Mouse (Mus musculus) embryonic facial prominence, embryonic 10.5 days (tissue): ENCODE data around the gene Cacnb1. TPM values are rescaled to one million over a fixed set of nuclear protein-coding genes. Genes with fewer than 3 reads are reported as not detected.

Experiments
- DNase-seq: peaks from one replicate; pipeline ENCODE4 v3.0.0-alpha.2; 2017; ENCODE audit warnings: low spot score
- H3K27ac ChIP-seq: fragments of 300-500 bp; sonication (generic); replicated peaks from 2 replicates; pipeline ENCODE4 v1.5.1; 2016; ENCODE audit warnings: mild to moderate bottlenecking
- H3K27me3 ChIP-seq: fragments of 300-500 bp; sonication (generic); replicated peaks from 2 replicates; pipeline ENCODE4 v1.6.1; 2016; ENCODE audit warnings: low read depth, mild to moderate bottlenecking; ENCODE audit not compliant: poor library complexity, severe bottlenecking
- H3K36me3 ChIP-seq: fragments of 300-500 bp; sonication (generic); replicated peaks from 2 replicates; pipeline ENCODE4 v1.6.1; 2016; ENCODE audit warnings: mild to moderate bottlenecking, moderate library complexity
- H3K4me1 ChIP-seq: fragments of 300-500 bp; sonication (generic); 2 replicates; pipeline ENCODE4 v1.6.1; 2016
- H3K4me3 ChIP-seq: fragments of 300-500 bp; sonication (generic); 2 replicates; pipeline ENCODE4 v1.5.1; 2016; ENCODE audit warnings: mild to moderate bottlenecking, moderate library complexity
- H3K9me3 ChIP-seq: fragments of 300-500 bp; sonication (generic); 2 replicates; pipeline ENCODE4 v1.6.1; 2016; ENCODE audit warnings: mild to moderate bottlenecking
- WGBS: fragments of 180-500 bp; shearing (Covaris S2); methylation state at CpG from one replicate; pipeline ENCODE4 v1.1.7; 2016; 5-methylcytosine and 5-hydroxymethylcytosine counted together
- polyA plus RNA-seq: library from polyadenylated mRNA; unstranded; fragments of >200 nt; fragmentation: Nextera tagmentation; extraction: Ambion mirVana; gene quantifications from 2 replicates; pipeline ENCODE4 v1.2.1, GENCODE M21; 2016

Cacnb1 gene
- polyA plus RNA-seq, 1 experiment from 2014 or later = 5.7 TPM

- H3K36me3 ChIP-seq = no peaks in the 10 kb centered on the region
- H3K4me1 ChIP-seq = peaks cover 31% of the 10 kb centered on the region
- H3K9me3 ChIP-seq = no peaks in the 10 kb centered on the region
- no peak for DNase-seq
- no peak overlapping the region for H3K27ac ChIP-seq
- H3K27me3 ChIP-seq = peaks cover 90% of the 10 kb centered on the region
- WGBS = 8% methylated on average over 12 of the region's 12 CpGs
- peak overlapping the region; percentile 61 for H3K4me3 ChIP-seq
Measured at GRCm38 (mm10) chr11:98051611-98052128, 28.8 kb upstream of the Cacnb1 start.

- Histone ChIP-seq H3K4me1 (peaks cover 31% of the 10 kb centered on the region), H3K4me3 (peak overlapping the region; percentile 23; the same call in 1 of the 2 replicates), H3K27ac (no peak overlapping the region), H3K27me3 (peaks cover 88% of the 10 kb centered on the region), H3K9me3 (no peaks in the 10 kb centered on the region), H3K36me3 (no peaks in the 10 kb centered on the region)
- 43% methylated on average over 2 of the region's 2 CpGs for WGBS
- DNase-seq = no peak
Measured at GRCm38 (mm10) chr11:98050940-98051339, 28.1 kb upstream of the Cacnb1 start.

GRCm38 (mm10) chr11:98050520-98050815 lies 27.6 kb upstream of the Cacnb1 start:
- no peak for DNase-seq
- H3K9me3 ChIP-seq = no peaks in the 10 kb centered on the region
- H3K27ac ChIP-seq = no peak overlapping the region
- peaks cover 83% of the 10 kb centered on the region for H3K27me3 ChIP-seq
- peaks cover 31% of the 10 kb centered on the region for H3K4me1 ChIP-seq
- peak overlapping the region; percentile 23; the same call in 1 of the 2 replicates for H3K4me3 ChIP-seq
- WGBS = 42% methylated on average over 2 of the region's 2 CpGs
- H3K36me3 ChIP-seq = no peaks in the 10 kb centered on the region

GRCm38 (mm10) chr11:98049672-98050519 lies 27.1 kb upstream of the Cacnb1 start:
- no peaks in the 10 kb centered on the region for H3K36me3 ChIP-seq
- no peak for DNase-seq
- H3K9me3 ChIP-seq = no peaks in the 10 kb centered on the region
- no peak overlapping the region for H3K27ac ChIP-seq
- H3K4me1 ChIP-seq = peaks cover 31% of the 10 kb centered on the region
- H3K4me3 ChIP-seq = no peak overlapping the region
- peaks cover 77% of the 10 kb centered on the region for H3K27me3 ChIP-seq
- WGBS = 72% methylated on average over 14 of the region's 14 CpGs

DNA sequence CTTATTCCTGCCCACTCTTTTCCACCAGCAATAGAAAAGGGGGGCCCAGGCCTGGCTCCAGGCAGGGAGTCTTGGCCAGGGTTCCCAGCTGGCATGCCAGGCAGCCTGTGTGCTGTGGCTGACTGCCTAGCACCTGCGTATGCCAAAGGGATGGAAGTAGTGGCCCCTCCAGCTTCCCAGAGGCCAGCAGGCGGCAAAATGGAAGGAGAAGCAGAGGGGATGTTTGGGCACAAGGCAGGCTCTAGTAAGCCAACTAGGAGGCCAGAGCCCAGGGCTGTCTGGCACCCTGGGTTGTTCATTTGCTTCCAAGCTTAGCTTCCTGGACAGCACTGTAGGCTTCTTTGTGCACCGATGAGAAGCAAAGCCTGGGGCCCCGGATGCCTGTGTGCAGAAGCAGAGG lies 24.9 kb upstream of the Cacnb1 start:
- 71% methylated on average over 4 of the region's 4 CpGs for WGBS
- H3K4me3 ChIP-seq = no peak overlapping the region

GRCm38 (mm10) chr11:98046466-98046865 lies 23.6 kb upstream of the Cacnb1 start:
- Histone ChIP-seq H3K27me3 (peaks cover 53% of the 10 kb centered on the region), H3K27ac (no peak overlapping the region), H3K9me3 (no peaks in the 10 kb centered on the region), H3K36me3 (no peaks in the 10 kb centered on the region), H3K4me3 (no peak overlapping the region), H3K4me1 (peaks cover 6% of the 10 kb centered on the region)
- no peak for DNase-seq
- 65% methylated on average over 1 of the region's 1 CpGs for WGBS

More for the DNA sequence above, 24.9 kb upstream of the Cacnb1 start:
- DNase-seq = no peak
- H3K36me3 ChIP-seq = no peaks in the 10 kb centered on the region
- no peaks in the 10 kb centered on the region for H3K9me3 ChIP-seq
- no peak overlapping the region for H3K27ac ChIP-seq
- peaks cover 66% of the 10 kb centered on the region for H3K27me3 ChIP-seq
- peaks cover 19% of the 10 kb centered on the region for H3K4me1 ChIP-seq

DNA sequence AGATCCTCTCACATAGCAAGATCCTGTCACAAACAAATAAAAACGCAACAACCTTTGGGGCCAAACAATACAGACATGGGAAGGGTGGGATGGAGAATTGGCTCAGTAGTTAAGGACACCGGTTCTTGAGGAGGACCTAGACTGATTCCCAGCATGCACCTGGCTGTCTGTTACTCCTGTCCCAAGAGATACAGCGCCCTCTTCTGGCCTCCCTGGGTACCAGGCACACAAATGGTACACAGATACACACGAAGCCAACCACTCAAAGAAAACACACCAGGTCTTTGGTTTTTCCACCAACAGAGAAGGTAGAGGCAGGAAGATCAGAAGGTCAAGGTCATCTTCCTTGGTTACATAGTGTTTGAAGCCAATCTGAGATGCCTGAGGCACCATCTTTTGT lies 22.8 kb upstream of the Cacnb1 start:
- DNase-seq = no peak
- H3K27ac ChIP-seq = no peak overlapping the region
- no peak overlapping the region for H3K4me3 ChIP-seq
- WGBS = 62% methylated on average over 4 of the region's 4 CpGs
- no peaks in the 10 kb centered on the region for H3K9me3 ChIP-seq
- H3K36me3 ChIP-seq = no peaks in the 10 kb centered on the region
- peaks cover 6% of the 10 kb centered on the region for H3K4me1 ChIP-seq
- peaks cover 45% of the 10 kb centered on the region for H3K27me3 ChIP-seq

GRCm38 (mm10) chr11:98044074-98044473 lies 21.2 kb upstream of the Cacnb1 start:
- 83% methylated on average over 5 of the region's 5 CpGs for whole genome bisulfite sequencing
- Histone ChIP-seq H3K27me3 (peaks cover 37% of the 10 kb centered on the region), H3K27ac (no peak overlapping the region), H3K36me3 (no peaks in the 10 kb centered on the region), H3K4me1 (peaks cover 6% of the 10 kb centered on the region), H3K4me3 (no peak overlapping the region), H3K9me3 (no peaks in the 10 kb centered on the region)
- DNase-seq = no peak

GRCm38 (mm10) chr11:98042741-98043140 lies 19.9 kb upstream of the Cacnb1 start:
- Histone ChIP-seq H3K4me3 (no peak overlapping the region), H3K4me1 (peaks cover 11% of the 10 kb centered on the region), H3K9me3 (no peaks in the 10 kb centered on the region), H3K36me3 (no peaks in the 10 kb centered on the region), H3K27ac (no peak overlapping the region), H3K27me3 (peaks cover 30% of the 10 kb centered on the region)
- 83% methylated on average over 6 of the region's 6 CpGs for WGBS
- DNase-seq = no peak

GRCm38 (mm10) chr11:98040975-98041374 lies 18.1 kb upstream of the Cacnb1 start:
- H3K4me3 ChIP-seq = no peak overlapping the region
- H3K27me3 ChIP-seq = peaks cover 42% of the 10 kb centered on the region
- WGBS = 65% methylated on average over 8 of the region's 8 CpGs
- no peak overlapping the region; the same call in 1 of the 2 replicates for H3K27ac ChIP-seq
- no peak for DNase-seq
- no peaks in the 10 kb centered on the region for H3K9me3 ChIP-seq
- H3K4me1 ChIP-seq = peaks cover 20% of the 10 kb centered on the region
- H3K36me3 ChIP-seq = no peaks in the 10 kb centered on the region

GRCm38 (mm10) chr11:98037871-98038270 lies 15.0 kb upstream of the Cacnb1 start:
- Histone ChIP-seq H3K36me3 (no peaks in the 10 kb centered on the region), H3K4me3 (no peak overlapping the region), H3K4me1 (peaks cover 37% of the 10 kb centered on the region), H3K9me3 (no peaks in the 10 kb centered on the region), H3K27ac (no peak overlapping the region), H3K27me3 (peaks cover 49% of the 10 kb centered on the region)
- WGBS = 56% methylated on average over 14 of the region's 14 CpGs
- DNase-seq = no peak

DNA sequence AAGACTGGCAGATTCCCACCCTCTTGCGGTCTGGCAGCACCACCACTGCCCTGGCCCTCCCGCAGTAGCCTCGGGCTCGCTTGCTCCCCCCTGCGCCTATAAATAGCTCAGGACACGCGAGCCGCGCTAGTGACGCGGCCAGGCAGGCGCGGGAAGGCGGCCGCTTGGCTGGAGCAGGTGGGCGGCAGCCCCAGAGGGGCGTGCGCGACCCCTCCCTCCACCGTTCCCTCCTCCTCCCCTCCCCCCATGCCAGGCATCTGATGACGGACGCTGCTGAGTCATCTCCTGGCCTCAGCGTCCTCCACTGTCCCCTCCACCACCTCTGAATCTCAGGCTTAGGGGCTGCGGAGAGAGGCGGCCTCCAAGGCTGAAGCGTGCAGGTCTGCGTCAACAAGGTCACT lies 13.1 kb upstream of the Cacnb1 start:
- WGBS = under 1% methylated on average over 27 of the region's 27 CpGs
- Histone ChIP-seq H3K27me3 (peaks cover 49% of the 10 kb centered on the region), H3K4me3 (peak overlapping the region; percentile 56), H3K4me1 (peaks cover 34% of the 10 kb centered on the region), H3K27ac (peak overlapping the region; percentile 48), H3K36me3 (peaks cover 15% of the 10 kb centered on the region), H3K9me3 (no peaks in the 10 kb centered on the region)
- DNase-seq = peak; percentile 76

DNA sequence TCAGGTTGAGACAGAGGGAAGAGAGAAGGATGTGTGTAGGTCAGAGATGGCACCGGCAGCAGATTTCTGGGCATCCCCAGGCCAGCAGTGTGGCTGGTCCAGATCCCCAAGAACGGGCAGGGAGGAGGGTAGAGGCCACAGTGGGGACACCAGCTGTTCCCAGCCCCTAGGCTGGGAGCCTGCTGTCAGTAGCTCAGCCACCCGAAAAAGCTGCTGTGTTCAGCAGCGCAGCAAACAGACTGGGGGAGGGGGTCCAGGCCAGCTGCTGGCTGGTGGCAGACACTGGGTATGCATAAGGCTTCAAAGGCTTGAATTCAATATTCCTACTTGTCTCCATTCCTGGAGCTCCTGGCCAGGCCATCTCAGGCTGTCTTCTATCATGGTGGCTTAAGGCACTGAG lies 12.0 kb upstream of the Cacnb1 start:
- WGBS = 25% methylated on average over 4 of the region's 4 CpGs
- Histone ChIP-seq H3K4me1 (peaks cover 31% of the 10 kb centered on the region), H3K36me3 (peaks cover 27% of the 10 kb centered on the region), H3K9me3 (no peaks in the 10 kb centered on the region), H3K27ac (0 out of 2 replicates have a peak overlapping the region, but pooled peaks have one; percentile 4), H3K4me3 (no peak overlapping the region; the same call in 1 of the 2 replicates), H3K27me3 (peaks cover 47% of the 10 kb centered on the region)
- no peak for DNase-seq
